Mouse (Mus musculus): ENCODE results near the gene Ankrd65.
A peak's percentile ranks its signal among the peaks of the same experiment; 100 is the strongest.
"Not testable (repeated sequence)": the region's sequence is repeated elsewhere in the genome, so short reads cannot be mapped to it uniquely, and the experiment has no call there.

Ankrd65 gene

DNA sequence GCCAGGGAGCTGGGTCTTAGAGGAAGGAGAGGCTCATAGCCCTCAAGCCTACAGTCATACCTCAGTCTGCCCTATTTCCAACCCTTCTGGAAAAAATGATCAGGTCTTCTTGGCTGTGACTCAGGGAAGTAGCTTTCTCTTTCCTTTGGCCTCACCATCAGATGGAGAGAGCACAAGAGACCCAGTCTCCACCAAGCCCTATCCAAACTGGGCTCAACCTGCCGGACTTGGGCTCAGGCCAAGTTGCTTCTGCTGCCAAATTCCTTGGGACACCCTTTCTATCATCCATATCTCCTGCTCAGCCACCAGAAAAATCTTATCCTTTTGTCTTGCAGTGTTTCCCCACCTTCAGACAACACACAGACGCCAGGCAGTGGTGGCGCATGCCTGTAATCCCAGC lies 14.4 kb upstream of the Ankrd65 start:
- no peak for DNase-seq

GRCm38 (mm10) chr4:155776704-155777335 lies 13.4 kb upstream of the Ankrd65 start:
- no peak for DNase-seq

DNA sequence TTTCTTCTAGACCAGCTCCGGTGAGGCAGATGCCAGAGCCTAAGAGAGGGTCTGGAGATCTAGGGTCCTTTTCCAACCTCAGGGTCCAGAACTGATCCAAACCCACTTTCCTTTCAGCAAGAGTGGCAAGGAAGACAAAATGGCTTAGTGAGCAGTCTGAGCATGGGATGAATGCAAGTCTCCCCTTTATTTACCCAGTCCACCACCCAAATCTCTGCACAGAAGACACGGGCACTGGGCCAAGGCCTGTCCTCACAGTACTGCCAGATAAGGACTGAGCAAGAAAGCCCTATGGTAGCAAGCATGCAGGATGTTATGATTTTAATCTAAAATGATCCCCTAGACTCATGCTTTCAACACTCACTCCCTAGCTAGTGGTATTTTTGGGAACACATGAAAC lies 12.4 kb upstream of the Ankrd65 start:
- no peak for DNase-seq

DNA sequence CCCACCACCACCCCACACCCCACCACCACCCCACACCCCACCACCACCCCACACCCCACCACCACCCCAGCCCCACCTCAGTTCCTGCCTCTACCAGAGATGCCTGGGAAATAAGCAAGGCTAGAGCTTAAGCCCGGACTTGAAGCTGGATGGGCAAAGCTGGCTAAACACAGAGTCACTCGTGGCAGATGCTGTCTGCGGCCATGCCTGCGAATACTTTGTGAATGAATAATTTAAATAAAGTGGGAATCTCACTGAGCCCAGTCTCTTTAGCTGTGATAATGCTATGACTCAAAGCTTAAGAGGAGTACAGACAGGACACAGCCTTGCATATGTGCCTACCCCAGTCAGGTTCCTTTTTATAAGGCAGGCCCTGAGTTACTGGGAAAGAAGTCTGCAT lies 10.7 kb upstream of the Ankrd65 start:
- no peak for DNase-seq

- no peak for DNase-seq
These were observed 9.3 kb upstream of the Ankrd65 start for GRCm38 (mm10) chr4:155780895-155781294.

GRCm38 (mm10) chr4:155783486-155784080 lies 6.7 kb upstream of the Ankrd65 start:
- no peak for DNase-seq

DNA sequence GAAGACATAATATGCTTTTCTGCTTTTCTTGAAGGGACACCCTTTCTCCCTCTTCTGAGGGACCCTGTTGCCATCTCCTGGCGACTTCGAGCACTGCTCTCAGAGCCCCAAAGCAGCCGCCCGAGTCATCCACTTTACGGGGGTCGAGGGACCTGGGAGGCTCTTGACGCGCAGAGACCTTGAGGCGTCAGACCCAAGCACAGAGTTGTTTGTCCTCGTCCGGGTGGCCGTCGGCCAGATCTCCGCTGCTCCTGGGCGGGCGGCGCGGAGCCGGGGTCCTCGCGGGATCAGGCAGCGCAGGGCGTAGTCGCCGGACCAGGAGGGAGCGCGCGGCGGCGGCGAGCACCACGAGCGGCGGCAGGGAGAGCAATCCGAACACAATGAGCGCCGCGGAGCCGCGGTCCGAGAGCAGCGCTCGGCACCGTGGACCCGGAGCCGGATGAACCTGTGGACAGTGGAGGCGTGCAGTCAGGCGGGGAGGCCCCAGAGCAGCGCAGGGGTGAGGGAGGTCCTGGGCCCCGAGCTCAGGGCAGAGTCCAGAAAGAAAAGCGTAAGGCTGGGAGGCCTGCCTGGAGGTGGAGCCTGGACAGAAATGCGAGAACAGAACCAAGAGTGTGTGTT lies 6.0 kb upstream of the Ankrd65 start:
- peak; percentile 72 for DNase-seq

DNA sequence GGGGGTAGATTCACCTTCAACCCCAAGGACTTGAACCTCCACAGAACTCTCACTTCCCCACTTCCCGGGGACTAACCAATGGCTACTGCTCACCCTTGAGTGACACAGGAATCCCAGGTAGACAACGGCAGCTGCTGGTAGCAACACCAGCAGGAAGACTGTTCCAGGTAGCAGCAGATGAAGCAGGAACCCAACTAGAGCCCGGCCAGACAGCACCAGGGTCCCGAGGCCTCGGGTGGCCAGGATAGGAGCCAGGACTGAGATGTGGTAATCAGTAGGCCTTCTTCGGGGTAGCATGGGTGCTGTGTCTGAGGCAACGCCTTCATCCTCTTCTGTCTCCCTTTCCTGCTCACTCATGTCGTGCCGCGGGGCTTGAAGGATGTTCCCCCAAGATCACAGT lies 5.0 kb upstream of the Ankrd65 start:
- no peak for DNase-seq

DNA sequence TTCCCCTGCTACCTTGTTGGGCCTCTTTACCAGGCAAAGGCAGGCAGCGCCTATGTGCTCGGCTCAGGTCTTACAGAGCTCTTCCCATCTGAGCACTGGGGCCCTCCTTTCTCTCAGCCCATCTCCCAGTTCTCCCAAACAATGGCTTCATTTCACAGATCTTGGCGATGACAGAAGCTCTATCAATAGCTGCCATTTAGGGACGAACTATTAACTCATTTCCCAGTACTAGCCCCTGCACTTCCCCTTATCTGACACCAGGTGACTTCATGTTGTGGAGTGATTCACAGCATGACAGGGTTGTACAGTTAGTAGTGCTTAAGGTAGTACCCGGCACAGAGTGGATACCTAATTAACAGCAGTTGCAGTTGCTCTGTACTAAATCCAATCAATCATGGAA lies 4.4 kb upstream of the Ankrd65 start, which contains the start of gene Tmem88b:
Gene Tmem88b (minus strand): TSS at position 56 of the 400 bp plus-strand sequence.
- no peak for DNase-seq

- DNase-seq, result no peak
These were observed 1.9 kb upstream of the Ankrd65 start for GRCm38 (mm10) chr4:155788300-155788699.

GRCm38 (mm10) chr4:155788833-155789232 lies 1.4 kb upstream of the Ankrd65 start:
- DNase-seq, result not testable (repeated sequence)

DNA sequence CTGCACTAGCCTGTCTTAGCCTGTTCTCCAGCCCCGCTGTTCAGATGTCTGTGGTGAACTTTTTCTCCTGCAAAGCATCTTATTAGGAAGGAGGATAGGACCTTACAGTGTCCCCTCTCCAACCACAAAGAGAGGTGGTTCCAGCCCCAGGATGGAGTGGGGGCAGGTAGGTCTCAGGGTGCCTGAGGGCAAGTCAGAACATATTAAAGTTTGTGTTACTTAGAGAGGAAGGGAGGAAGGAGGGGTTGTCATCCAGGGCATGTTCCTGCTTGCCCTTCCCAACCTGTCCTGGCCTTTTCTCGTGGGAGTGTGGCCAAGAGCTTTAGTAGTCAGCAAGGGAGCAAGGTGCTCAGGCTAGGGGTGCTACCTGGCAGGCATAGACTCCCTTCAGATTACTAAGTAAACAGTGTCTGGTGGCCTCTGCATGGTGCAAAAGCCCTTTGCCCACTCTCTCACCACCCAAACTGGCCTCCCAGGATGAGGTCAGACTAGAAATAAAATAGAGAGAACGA lies 467 bp downstream of the Ankrd65 start:
- no peak for DNase-seq

- DNase-seq, result no peak
These were observed 1.1 kb downstream of the Ankrd65 start for GRCm38 (mm10) chr4:155791240-155791933.

DNA sequence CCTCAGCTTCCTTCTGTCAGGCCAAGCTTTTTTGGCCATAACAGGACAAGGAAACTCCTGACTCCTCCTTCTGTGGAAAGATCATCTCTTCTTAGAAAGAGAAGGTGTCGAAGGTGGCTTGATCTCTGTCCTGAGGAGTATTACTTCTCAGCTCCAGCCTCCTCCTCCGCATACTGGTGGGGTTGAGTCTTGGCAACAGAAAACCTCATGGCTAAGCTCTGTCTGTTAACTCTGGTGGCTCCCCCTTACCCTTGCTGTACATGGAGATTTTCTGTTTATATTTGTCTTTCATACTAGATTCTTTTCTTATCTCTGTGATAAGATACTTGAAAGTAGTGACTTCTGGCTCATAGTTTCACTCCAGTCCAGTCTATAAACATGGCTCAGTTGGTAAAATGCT lies 3.5 kb downstream of the Ankrd65 start:
- DNase-seq, result no peak

DNA sequence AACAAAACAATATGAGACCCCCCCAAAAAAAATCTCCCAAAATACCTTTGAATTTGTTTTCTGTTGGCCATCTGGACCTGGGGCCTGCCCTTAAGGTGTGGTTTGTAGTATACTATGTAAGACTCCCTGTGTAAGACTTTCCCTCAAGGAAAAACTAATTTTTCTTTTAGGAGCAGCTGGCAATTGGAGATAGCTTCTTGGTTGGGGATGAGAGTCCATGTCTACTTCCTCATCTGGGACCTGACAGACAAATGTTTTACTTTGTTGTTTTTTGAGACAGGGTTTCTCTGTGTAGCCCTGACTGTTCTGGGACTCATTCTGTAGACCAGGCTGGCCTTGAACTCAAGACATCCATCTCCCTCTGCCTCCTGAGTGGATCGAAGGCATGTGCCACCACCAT lies 11.8 kb downstream of the Ankrd65 start:
- no peak for DNase-seq

- DNase-seq, result peak; percentile 22
These were observed 12.6 kb downstream of the Ankrd65 start, which contains the start of gene Mrpl20 for GRCm38 (mm10) chr4:155802741-155803339. TSS of gene Mrpl20 (plus strand) at chr4:155802878.

DNA sequence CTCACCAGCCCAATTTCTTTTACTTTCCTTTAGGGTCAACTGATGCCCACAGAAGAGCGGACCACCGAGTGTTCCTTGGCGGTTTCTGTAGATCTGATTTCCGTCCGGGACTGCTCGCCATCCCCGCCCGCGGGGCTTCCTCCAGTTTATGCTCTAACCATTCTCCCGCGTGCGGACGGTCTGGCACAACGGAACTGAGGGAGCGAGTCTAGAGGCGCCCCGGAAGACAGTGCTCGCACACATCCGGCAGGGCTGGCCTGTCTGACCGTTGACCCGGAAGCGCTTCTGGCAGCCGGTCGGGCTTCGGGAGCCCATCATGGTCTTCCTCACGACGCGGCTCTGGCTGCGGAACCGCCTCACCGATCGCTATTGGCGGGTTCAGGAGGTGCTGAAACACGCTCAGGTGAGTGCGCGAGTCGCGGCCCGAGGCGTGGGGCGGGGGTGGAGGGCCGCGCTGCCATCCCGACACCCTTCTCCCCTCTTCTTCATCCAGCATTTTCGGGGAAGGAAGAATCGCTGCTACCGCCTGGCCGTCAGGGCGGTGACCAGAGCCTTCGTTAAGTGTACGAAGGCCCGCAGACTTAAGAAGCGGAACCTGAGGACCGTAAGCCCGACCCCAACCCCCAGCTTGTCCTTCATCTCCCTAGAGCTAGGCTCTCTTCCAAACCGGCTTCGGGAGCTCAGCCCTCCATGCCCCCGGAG lies 13.3 kb downstream of the Ankrd65 start:
- peak; percentile 97 for DNase-seq

DNA sequence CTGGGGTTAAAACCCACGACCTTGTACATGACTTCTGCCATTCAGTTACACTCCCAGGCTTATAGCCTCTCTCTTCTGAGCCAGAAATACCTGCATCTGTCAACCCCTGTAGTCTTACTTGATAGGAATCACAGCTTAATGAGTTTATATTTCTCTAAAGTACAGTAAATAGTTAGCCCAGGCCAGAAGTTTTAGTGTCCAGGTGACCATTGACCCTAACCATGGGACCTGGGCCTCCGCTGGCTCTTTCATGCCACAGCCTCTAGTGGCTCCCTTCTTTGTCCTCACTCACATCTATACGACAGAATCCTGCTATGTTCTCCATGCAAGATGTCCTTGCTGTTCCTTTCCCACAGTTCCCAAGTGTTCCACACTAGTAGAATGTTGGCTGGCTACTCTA lies 17.6 kb downstream of the Ankrd65 start:
- no peak for DNase-seq

DNA sequence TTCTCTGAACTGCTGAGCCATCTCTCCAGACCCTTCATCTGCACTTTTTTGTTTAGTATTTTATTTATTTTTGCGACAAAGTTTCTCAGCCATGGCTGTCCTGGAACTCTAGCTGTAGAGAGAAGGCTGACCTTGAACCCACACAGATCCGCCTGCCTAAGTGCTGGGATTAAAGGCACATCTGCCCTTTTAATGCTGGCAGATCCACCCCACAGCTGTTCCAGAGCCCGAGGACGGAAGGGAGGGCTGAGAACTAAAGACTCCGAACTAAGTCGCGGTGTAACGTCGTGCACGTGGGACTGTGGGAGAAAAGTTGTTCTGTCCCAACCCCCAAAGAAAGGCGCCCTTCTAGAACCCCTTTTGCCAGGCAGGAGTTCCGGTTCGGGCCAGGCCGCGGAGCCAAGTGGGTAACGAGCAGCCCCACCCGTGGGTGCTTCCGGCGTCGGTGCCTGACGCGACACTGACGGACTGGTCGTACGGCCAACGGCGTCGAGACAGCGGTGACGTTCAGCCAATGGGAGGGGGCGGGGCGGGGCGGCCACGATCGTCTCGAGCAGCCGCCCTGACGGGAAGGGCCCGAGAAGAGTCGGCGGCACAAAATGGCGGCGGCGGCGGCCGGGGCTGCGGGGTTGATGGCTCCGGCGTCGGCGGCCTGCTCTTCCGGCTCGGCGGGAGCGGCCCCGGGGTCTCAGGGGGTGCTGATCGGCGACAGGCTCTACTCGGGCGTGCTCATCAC lies 21.9 kb downstream of the Ankrd65 start, which contains the start of gene Ccnl2:
Gene Ccnl2 (plus strand): TSS at position 561 of the 736 bp plus-strand sequence.
- DNase-seq, result peak; percentile 95

DNA sequence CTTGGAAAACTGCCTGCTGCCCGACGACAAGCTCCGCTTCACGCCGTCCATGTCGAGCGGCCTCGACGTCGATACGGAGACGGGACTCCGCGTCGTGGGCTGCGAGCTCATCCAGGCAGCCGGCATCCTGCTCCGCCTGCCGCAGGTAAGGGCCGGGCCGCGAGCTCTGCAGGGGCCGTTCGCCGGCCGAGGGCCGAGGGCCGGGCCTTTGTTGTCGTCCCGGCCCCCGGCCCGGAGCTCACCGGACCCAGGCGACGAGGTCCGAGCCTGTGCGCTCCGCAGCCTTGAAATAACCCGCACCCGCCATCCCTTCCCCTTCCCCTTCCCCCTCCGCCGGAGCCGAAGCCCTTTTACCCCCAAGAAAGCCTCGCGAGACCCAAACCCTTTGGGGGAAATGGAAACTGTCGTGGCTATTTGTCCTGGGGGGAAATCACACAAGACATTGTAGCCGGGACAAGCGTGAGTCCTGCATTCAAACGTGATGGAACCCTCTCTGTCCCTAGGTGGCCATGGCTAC lies 22.5 kb downstream of the Ankrd65 start:
- peak; percentile 51 for DNase-seq

- DNase-seq, result no peak
These were observed 27.3 kb downstream of the Ankrd65 start for GRCm38 (mm10) chr4:155817533-155817932.
